Mouse (Mus musculus): ENCODE measurements around the gene Naa16.

The Naa16 gene

GRCm38 (mm10) chr14:79275441-79275840 lies 115.1 kb downstream of the Naa16 start:
- DNase-seq (ENCODE audit: low read depth, low spot score), result no peak

Data from c-Kit-negative CD71-positive TER-119-positive erythroid progenitor cells, embryonic 14.5 days (primary cell).